Mouse (Mus musculus) liver, embryonic 14.5 days (tissue): ENCODE measurements around the gene Slc12a3. TPM values are rescaled to one million over a fixed set of nuclear protein-coding genes. Genes with fewer than 3 reads are reported as not detected.

Experiments
- ATAC-seq: fragments of 200-750 bp; cut with Nextera tagmentation; 2 replicates; pipeline ENCODE4 v1.8.0; 2017; ENCODE audit warnings: moderate number of reproducible peaks, mild to moderate bottlenecking, moderate library complexity; ENCODE audit not compliant: insufficient read depth
- DNase-seq, 3 experiments: peaks; one replicate each; pipeline ENCODE4 v3.0.0-alpha.2; 2012 to 2013; ENCODE audit warnings: low read depth in 3 of 3, low spot score in 3 of 3
- H3K27ac ChIP-seq: fragments of 300-500 bp; sonication (generic); 2 replicates; pipeline ENCODE4 v1.5.1; 2014; ENCODE audit warnings: moderate library complexity, mild to moderate bottlenecking, control low read depth, inconsistent platforms
- H3K27me3 ChIP-seq: fragments of 300-500 bp; sonication (generic); 2 replicates; pipeline ENCODE4 v1.6.1; 2014; ENCODE audit warnings: mild to moderate bottlenecking, low read length, moderate library complexity; ENCODE audit not compliant: control insufficient read depth, insufficient read depth
- H3K36me3 ChIP-seq: fragments of 300-500 bp; sonication (generic); replicated peaks from 2 replicates; pipeline ENCODE4 v1.6.1; 2014; ENCODE audit warnings: low read depth; ENCODE audit not compliant: control insufficient read depth, insufficient read depth
- H3K4me1 ChIP-seq, 2 experiments: fragments of 200-500 bp in 1 of 2; fragments of 300-500 bp in 1 of 2; sonication (generic) in 1 of 2; replicated peaks; 2 replicates each; pipeline ENCODE4 v1.6.1; 2012 to 2014; ENCODE audit warnings: antibody characterized with exemption in 1 of 2, inconsistent platforms in 1 of 2, low read length in 1 of 2; ENCODE audit not compliant: control insufficient read depth in 2 of 2, insufficient read depth in 2 of 2
- H3K4me2 ChIP-seq: fragments of 300-500 bp; sonication (generic); 2 replicates; pipeline ENCODE4 v1.6.1; 2014; ENCODE audit warnings: low read depth, mild to moderate bottlenecking, control low read depth, moderate library complexity
- H3K4me3 ChIP-seq, 2 experiments: fragments of 200-500 bp in 1 of 2; fragments of 300-500 bp in 1 of 2; sonication (generic) in 1 of 2; 2 replicates each; pipeline ENCODE4 v1.5.1; 2012 to 2014; ENCODE audit warnings: low read depth in 2 of 2, low read length in 2 of 2, mild to moderate bottlenecking in 2 of 2, control low read depth in 1 of 2, inconsistent platforms in 1 of 2, moderate library complexity in 1 of 2; ENCODE audit not compliant: insufficient read depth in 1 of 2
- H3K9ac ChIP-seq: fragments of 300-500 bp; sonication (generic); replicated peaks from 2 replicates; pipeline ENCODE4 v1.6.1; 2014; ENCODE audit warnings: mild to moderate bottlenecking, control low read depth, moderate library complexity
- H3K9me3 ChIP-seq: fragments of 300-500 bp; sonication (generic); 2 replicates; pipeline ENCODE4 v1.6.1; 2016; ENCODE audit warnings: low read length, mixed read lengths; ENCODE audit not compliant: control insufficient read depth
- CTCF ChIP-seq: IDR thresholded peaks from 2 replicates; pipeline ENCODE4 v1.5.1; 2016; ENCODE audit warnings: antibody characterized with exemption, low read depth, control low read depth
- EP300 ChIP-seq: IDR thresholded peaks from 2 replicates; pipeline ENCODE4 v1.6.1; 2016; ENCODE audit warnings: antibody characterized with exemption, low read depth
- WGBS: fragments of 180-500 bp; shearing (Covaris S2); extraction: QIAGEN DNeasy Blood & Tissue Kit; methylation state at CpG from one replicate; pipeline ENCODE4 v1.1.7; 2014; ENCODE audit not compliant: insufficient replicate concordance; 5-methylcytosine and 5-hydroxymethylcytosine counted together
- polyA plus RNA-seq, 2 experiments: library from polyadenylated mRNA; depleted of rRNA in 1 of 2; stranded (reverse) in 1 of 2; unstranded in 1 of 2; fragments of >200 nt; fragmentation: Nextera tagmentation in 1 of 2; extraction: Ambion mirVana in 1 of 2; gene quantifications; 2 replicates each; pipeline versions ENCODE4 v1.2.1 to v1.2.3; 2012 to 2014

Slc12a3 gene
- polyA plus RNA-seq, 2 experiments, result 0.01 to 0.11 TPM

GRCm38 (mm10) chr8:94317249-94317648 is 11.8 kb upstream of the Slc12a3 start:
- no peaks in the 10 kb centered on the region for H3K4me1 ChIP-seq
- H3K4me2 ChIP-seq, result no peak overlapping the region
- H3K27ac ChIP-seq, result no peak overlapping the region
- H3K4me3 ChIP-seq, result no peak overlapping the region
- WGBS, result 71% methylated on average over 2 of the region's 2 CpGs
- TF ChIP-seq EP300 (no peak), CTCF (no peak)
- no peaks in the 10 kb centered on the region for H3K36me3 ChIP-seq
- no peak overlapping the region for H3K9ac ChIP-seq
- DNase-seq (no peak), ATAC-seq (no peak)
- no peaks in the 10 kb centered on the region for H3K9me3 ChIP-seq
- no peaks in the 10 kb centered on the region for H3K27me3 ChIP-seq

GRCm38 (mm10) chr8:94317691-94318090 is 11.3 kb upstream of the Slc12a3 start:
- Histone ChIP-seq H3K9me3 (no peaks in the 10 kb centered on the region), H3K27me3 (no peaks in the 10 kb centered on the region), H3K27ac (no peak overlapping the region), H3K9ac (no peak overlapping the region), H3K4me3 (no peak overlapping the region), H3K36me3 (no peaks in the 10 kb centered on the region), H3K4me2 (no peak overlapping the region), H3K4me1 (no peaks in the 10 kb centered on the region)
- TF ChIP-seq EP300 (no peak), CTCF (no peak)
- ATAC-seq (no peak), DNase-seq (no peak)
- WGBS, result 81% methylated on average over 2 of the region's 2 CpGs

GRCm38 (mm10) chr8:94320036-94320435 is 9.0 kb upstream of the Slc12a3 start:
- Histone ChIP-seq H3K36me3 (no peaks in the 10 kb centered on the region), H3K4me2 (no peak overlapping the region), H3K9me3 (no peaks in the 10 kb centered on the region), H3K4me1 (no peaks in the 10 kb centered on the region), H3K27ac (no peak overlapping the region), H3K4me3 (no peak overlapping the region), H3K27me3 (no peaks in the 10 kb centered on the region), H3K9ac (no peak overlapping the region)
- TF ChIP-seq EP300 (no peak), CTCF (no peak)
- ATAC-seq, result no peak
- DNase-seq, result no peak
- 53% methylated on average over 2 of the region's 2 CpGs for WGBS

GRCm38 (mm10) chr8:94322083-94322482 is 6.9 kb upstream of the Slc12a3 start:
- 67% methylated on average over 4 of the region's 4 CpGs for WGBS
- DNase-seq (no peak), ATAC-seq (no peak)
- Histone ChIP-seq H3K27ac (no peak overlapping the region), H3K9me3 (no peaks in the 10 kb centered on the region), H3K4me3 (no peak overlapping the region), H3K4me2 (no peak overlapping the region), H3K36me3 (no peaks in the 10 kb centered on the region), H3K4me1 (no peaks in the 10 kb centered on the region), H3K9ac (no peak overlapping the region), H3K27me3 (no peaks in the 10 kb centered on the region)
- TF ChIP-seq EP300, result no peak
- no peak for TF ChIP-seq CTCF

- 60% methylated on average over 6 of the region's 6 CpGs for WGBS
- H3K27me3 ChIP-seq, result no peaks in the 10 kb centered on the region
- no peak overlapping the region for H3K4me3 ChIP-seq
- no peaks in the 10 kb centered on the region for H3K4me1 ChIP-seq
- H3K9ac ChIP-seq, result no peak overlapping the region
- no peaks in the 10 kb centered on the region for H3K9me3 ChIP-seq
- no peak overlapping the region for H3K4me2 ChIP-seq
- TF ChIP-seq EP300, result no peak
- TF ChIP-seq CTCF, result no peak
- no peaks in the 10 kb centered on the region for H3K36me3 ChIP-seq
- H3K27ac ChIP-seq, result no peak overlapping the region
- DNase-seq (no peak), ATAC-seq (no peak)
These were observed 6.0 kb upstream of the Slc12a3 start for GRCm38 (mm10) chr8:94323041-94323440.
